8 mouse cellular contexts compared by ENCODE assay signal in genomic region chr5:140962945-140963344, GRCm38 (mm10). TPM values are rescaled to one million over a fixed set of nuclear protein-coding genes. Genes with fewer than 3 reads are reported as not detected.
DNase-seq lines count a peak whose midpoint lies in the region; ATAC-seq and TF ChIP-seq lines count a peak whose summit lies in the region.

No protein-coding gene starts in this region.

- H3K36me3 ChIP-seq in forebrain, embryonic 11.5 days (ENCODE audit: control insufficient read depth, insufficient read depth, low read length): no peaks in the 10 kb centered on the region
- H3K36me3 ChIP-seq in forebrain, embryonic 12.5 days (replicated peaks): no peaks in the 10 kb centered on the region
- no peaks in the 10 kb centered on the region for H3K36me3 ChIP-seq in midbrain, postnatal 0 days (ENCODE audit: insufficient read depth, low read length)

- H3K9ac ChIP-seq in forebrain, embryonic 11.5 days (ENCODE audit: low read length): no peak overlapping the region
- H3K9ac ChIP-seq in forebrain, embryonic 12.5 days: no peak overlapping the region
- H3K9ac ChIP-seq in midbrain, postnatal 0 days (replicated peaks; ENCODE audit: low read length, poor library complexity, severe bottlenecking): no peak overlapping the region

- WGBS in forebrain, embryonic 11.5 days: 37% methylated on average over 9 of the region's 9 CpGs
- WGBS in forebrain, embryonic 12.5 days: 42% methylated on average over 9 of the region's 9 CpGs
- 42% methylated on average over 9 of the region's 9 CpGs for WGBS in midbrain, postnatal 0 days

- TF ChIP-seq CTCF in midbrain, postnatal 0 days (IDR thresholded peaks at IDR 0.05): peak; percentile 58

- H3K27me3 ChIP-seq in forebrain, embryonic 11.5 days (ENCODE audit: control insufficient read depth, insufficient read depth, low read length): no peaks in the 10 kb centered on the region
- no peaks in the 10 kb centered on the region for H3K27me3 ChIP-seq in forebrain, embryonic 12.5 days
- H3K27me3 ChIP-seq in midbrain, postnatal 0 days (ENCODE audit: insufficient read depth, low read length): no peaks in the 10 kb centered on the region

- intact Hi-C loops in gastrocnemius, postnatal 36 days (cut with DNase I): no loop called here

- ATAC-seq in forebrain, embryonic 11.5 days (replicated peaks; ENCODE audit: low FRiP score): no peak
- ATAC-seq in forebrain, embryonic 12.5 days (ENCODE audit: low FRiP score): no peak
- ATAC-seq in midbrain, postnatal 0 days (ENCODE audit: low FRiP score): no peak

- H3K4me1 ChIP-seq in forebrain, embryonic 11.5 days (replicated peaks; ENCODE audit: control insufficient read depth, insufficient read depth, low read length): no peaks in the 10 kb centered on the region
- no peaks in the 10 kb centered on the region; the same call in 1 of the 2 replicates for H3K4me1 ChIP-seq in forebrain, embryonic 12.5 days
- H3K4me1 ChIP-seq in midbrain, postnatal 0 days (ENCODE audit: insufficient read depth, low read length): no peaks in the 10 kb centered on the region

- no peak overlapping the region for H3K27ac ChIP-seq in forebrain, embryonic 11.5 days (ENCODE audit: low read depth, low read length)
- H3K27ac ChIP-seq in forebrain, embryonic 12.5 days: no peak overlapping the region
- no peak overlapping the region for H3K27ac ChIP-seq in midbrain, postnatal 0 days (ENCODE audit: low read depth, low read length)

- no peak overlapping the region for H3K4me2 ChIP-seq in forebrain, embryonic 11.5 days (ENCODE audit: low read depth, low read length, severe bottlenecking)
- no peak overlapping the region for H3K4me2 ChIP-seq in forebrain, embryonic 12.5 days
- no peak overlapping the region for H3K4me2 ChIP-seq in midbrain, postnatal 0 days (ENCODE audit: low read depth, low read length, poor library complexity, severe bottlenecking)

- no peak overlapping the region for H3K4me3 ChIP-seq in forebrain, embryonic 11.5 days (ENCODE audit: low read depth, low read length)
- H3K4me3 ChIP-seq in forebrain, embryonic 12.5 days (replicated peaks): no peak overlapping the region
- H3K4me3 ChIP-seq in midbrain, postnatal 0 days (ENCODE audit: low read depth, low read length): no peak overlapping the region

- peak; percentile 78 for DNase-seq in forebrain, embryonic 11.5 days (ENCODE audit: low spot score)
- DNase-seq in B cell, adult 2 months: peak; percentile 77
- peak; percentile 62 for DNase-seq in brain, adult 2 months (ENCODE audit: low read depth, low spot score)
- DNase-seq in gastrocnemius, postnatal 36 days: peak; percentile 17 to 21
- peak; percentile 19 for DNase-seq in left cerebral cortex, adult 11 months (ENCODE audit: low spot score)
- DNase-seq in midbrain, postnatal 0 days (ENCODE audit: low spot score): no peak
- DNase-seq in testis, postnatal 10 days (ENCODE audit: low spot score): peak; percentile 73

- H3K9me3 ChIP-seq in forebrain, embryonic 11.5 days (ENCODE audit: control insufficient read depth, low read length): no peaks in the 10 kb centered on the region
- H3K9me3 ChIP-seq in forebrain, embryonic 12.5 days: no peaks in the 10 kb centered on the region; the same call in 1 of the 2 replicates
- no peaks in the 10 kb centered on the region for H3K9me3 ChIP-seq in midbrain, postnatal 0 days (ENCODE audit: low read length)

RNA-seq across cellular contexts. Expression of gene Card11, which starts 37.4 kb away (rescaled TPM):
- 0.23 TPM in 1 of 2 replicates, not detected in the other for polyA plus RNA-seq in forebrain, embryonic 11.5 days (2014; fragmentation: Nextera tagmentation; extraction: Ambion mirVana)
- 0.04 TPM in 1 of 2 replicates, not detected in the other for polyA plus RNA-seq in forebrain, embryonic 12.5 days (2016; fragmentation: Nextera tagmentation; extraction: Ambion mirVana)
- 1 to 10 TPM in 1 of 2 experiments, under 1 TPM in 1; 0.51 to 1.1 TPM for total RNA-seq in gastrocnemius, postnatal 36 days (2021)
- total RNA-seq in midbrain, postnatal 0 days (2014; rRNA removed): 0.19 TPM in 1 of 2 replicates, not detected in the other
- polyA plus RNA-seq in midbrain, postnatal 0 days (2015; fragmentation: Nextera tagmentation; extraction: Ambion mirVana): 0.09 and 0.28 TPM in 2 replicates
